Mouse (Mus musculus) cortical plate, adult 2 months (tissue): ENCODE data around the gene Pstpip1. TPM values are rescaled to one million over a fixed set of nuclear protein-coding genes. Genes with fewer than 3 reads are reported as not detected.

ENCODE experiments used
- H3K27ac ChIP-seq: fragments of 200-500 bp; 2 replicates; pipeline ENCODE4 v1.5.1; 2012; ENCODE audit warnings: low read length, control low read depth, inconsistent platforms; ENCODE audit not compliant: insufficient read depth
- H3K4me1 ChIP-seq: fragments of 200-500 bp; 2 replicates; pipeline ENCODE4 v1.6.1; 2011; ENCODE audit warnings: low read length; ENCODE audit not compliant: control insufficient read depth, insufficient read depth
- H3K4me3 ChIP-seq: fragments of 200-500 bp; 2 replicates; pipeline ENCODE4 v1.5.1; 2011; ENCODE audit warnings: mild to moderate bottlenecking, low read length, control low read depth; ENCODE audit not compliant: insufficient read depth
- CTCF ChIP-seq: fragments of 200-500 bp; IDR thresholded peaks from 2 replicates; pipeline ENCODE4 v1.5.1; 2011; ENCODE audit warnings: mild to moderate bottlenecking, control low read depth, low read length; ENCODE audit not compliant: insufficient read depth; ENCODE audit errors: extremely low read depth
- POLR2A ChIP-seq: fragments of 200-500 bp; IDR thresholded peaks from 2 replicates; pipeline ENCODE4 v1.6.1; 2011; ENCODE audit warnings: mild to moderate bottlenecking, low read length, control low read depth; ENCODE audit not compliant: insufficient read depth; ENCODE audit errors: extremely low read depth
- polyA plus RNA-seq: library from polyadenylated mRNA; depleted of rRNA; stranded (reverse); fragments of >200 nt; gene quantifications from 2 replicates; pipeline ENCODE4 v1.2.3, GENCODE M21; 2012

Gene Pstpip1
- polyA plus RNA-seq, 1 experiment: 3.2 TPM

- Histone ChIP-seq H3K27ac (no peak overlapping the region), H3K4me3 (no peak overlapping the region), H3K4me1 (peaks cover 1% of the 10 kb centered on the region; the same call in 1 of the 2 replicates)
- TF ChIP-seq POLR2A (no peak), CTCF (no peak)
Measured at GRCm38 (mm10) chr9:56100041-56100522, 10.3 kb downstream of the Pstpip1 start.

- TF ChIP-seq CTCF (no peak), POLR2A (no peak)
Measured at GRCm38 (mm10) chr9:56101022-56101421, 11.3 kb downstream of the Pstpip1 start.

GRCm38 (mm10) chr9:56104921-56105320, 15.2 kb downstream of the Pstpip1 start:
- TF ChIP-seq POLR2A: no peak
- TF ChIP-seq CTCF: no peak

More at GRCm38 (mm10) chr9:56101022-56101421, 11.3 kb downstream of the Pstpip1 start:
- Histone ChIP-seq H3K4me1 (no peaks in the 10 kb centered on the region; the same call in 1 of the 2 replicates), H3K27ac (no peak overlapping the region), H3K4me3 (no peak overlapping the region)

GRCm38 (mm10) chr9:56106274-56107072, 16.7 kb downstream of the Pstpip1 start:
- TF ChIP-seq CTCF: no peak
- TF ChIP-seq POLR2A: no peak

More at GRCm38 (mm10) chr9:56104921-56105320, 15.2 kb downstream of the Pstpip1 start:
- H3K4me3 ChIP-seq: no peak overlapping the region
- H3K4me1 ChIP-seq: no peaks in the 10 kb centered on the region; the same call in 1 of the 2 replicates
- no peak overlapping the region for H3K27ac ChIP-seq

GRCm38 (mm10) chr9:56107527-56107926, 17.8 kb downstream of the Pstpip1 start:
- H3K4me3 ChIP-seq: no peak overlapping the region
- no peak overlapping the region for H3K27ac ChIP-seq
- TF ChIP-seq CTCF (no peak), POLR2A (no peak)
- H3K4me1 ChIP-seq: no peaks in the 10 kb centered on the region

More at GRCm38 (mm10) chr9:56106274-56107072, 16.7 kb downstream of the Pstpip1 start:
- no peak overlapping the region for H3K4me3 ChIP-seq
- no peak overlapping the region for H3K27ac ChIP-seq
- H3K4me1 ChIP-seq: no peaks in the 10 kb centered on the region

GRCm38 (mm10) chr9:56108174-56108573, 18.4 kb downstream of the Pstpip1 start:
- H3K4me3 ChIP-seq: no peak overlapping the region
- TF ChIP-seq POLR2A: no peak
- no peak for TF ChIP-seq CTCF
- no peaks in the 10 kb centered on the region for H3K4me1 ChIP-seq
- H3K27ac ChIP-seq: no peak overlapping the region

GRCm38 (mm10) chr9:56118091-56118490, 28.3 kb downstream of the Pstpip1 start:
- TF ChIP-seq CTCF (no peak), POLR2A (no peak)
- no peak overlapping the region; the same call in 1 of the 2 replicates for H3K4me3 ChIP-seq
- H3K4me1 ChIP-seq: no peaks in the 10 kb centered on the region
- no peak overlapping the region for H3K27ac ChIP-seq

GRCm38 (mm10) chr9:56118582-56118981, 28.8 kb downstream of the Pstpip1 start:
- TF ChIP-seq CTCF: peak; percentile 92
- TF ChIP-seq POLR2A: no peak
- no peaks in the 10 kb centered on the region for H3K4me1 ChIP-seq
- no peak overlapping the region for H3K27ac ChIP-seq
- H3K4me3 ChIP-seq: peak overlapping the region; percentile 25

GRCm38 (mm10) chr9:56119651-56120050, 29.9 kb downstream of the Pstpip1 start:
- TF ChIP-seq CTCF (no peak), POLR2A (no peak)
- no peak overlapping the region for H3K4me3 ChIP-seq
- peaks cover 2% of the 10 kb centered on the region; the same call in 1 of the 2 replicates for H3K4me1 ChIP-seq
- H3K27ac ChIP-seq: no peak overlapping the region

GRCm38 (mm10) chr9:56121097-56121496, 31.3 kb downstream of the Pstpip1 start:
- Histone ChIP-seq H3K4me3 (no peak overlapping the region), H3K4me1 (peaks cover 2% of the 10 kb centered on the region; the same call in 1 of the 2 replicates), H3K27ac (no peak overlapping the region)
- TF ChIP-seq POLR2A (no peak), CTCF (peak; percentile 57)
